8 mouse cellular contexts compared by ENCODE assay signal in the genomic region with DNA sequence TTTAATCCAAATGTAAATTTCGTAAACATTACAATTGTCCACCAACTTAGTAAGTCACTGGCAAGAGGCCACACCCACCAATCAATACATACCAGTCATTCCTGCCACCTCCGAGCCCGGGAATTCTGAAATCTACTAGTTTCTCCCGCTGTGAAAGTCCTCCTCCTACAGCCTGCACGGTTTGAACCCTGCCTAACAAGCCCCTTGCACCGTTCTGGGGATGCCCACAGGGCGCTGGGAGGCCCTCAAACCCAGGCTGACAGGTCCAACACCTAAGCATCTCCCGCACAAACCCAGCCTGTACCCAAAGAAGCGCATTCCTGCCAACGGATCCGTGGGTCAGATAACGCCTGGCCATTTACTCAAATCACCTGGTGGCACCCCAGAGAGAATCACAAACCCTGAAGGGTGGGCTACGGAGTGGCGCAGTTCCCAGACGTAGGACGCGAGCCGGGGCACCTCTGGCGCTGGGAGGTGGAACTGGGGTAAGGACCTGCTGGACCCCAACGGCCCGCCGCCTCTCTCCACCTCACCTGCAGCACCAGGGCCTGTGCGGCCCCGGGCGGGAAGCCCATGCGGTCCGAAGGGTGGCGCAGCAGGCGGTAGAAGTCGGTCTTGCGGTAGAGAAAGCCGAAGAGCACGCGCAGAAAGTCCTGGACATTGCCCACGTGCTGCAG. TPM values are rescaled to one million over a fixed set of nuclear protein-coding genes. Genes with fewer than 3 reads are reported as not detected.
DNase-seq lines count a peak whose midpoint lies in the region; ATAC-seq and TF ChIP-seq lines count a peak whose summit lies in the region.

A gene (plus strand): TSS at position 620 of the 677 bp plus-strand sequence.

- no peaks in the 10 kb centered on the region for H3K27me3 ChIP-seq in heart, embryonic 14.5 days (ENCODE audit: control insufficient read depth, insufficient read depth, low read length)
- no peaks in the 10 kb centered on the region for H3K27me3 ChIP-seq in G1E (ENCODE audit: insufficient read depth, low read length)
- no peaks in the 10 kb centered on the region for H3K27me3 ChIP-seq in embryonic facial prominence, embryonic 13.5 days
- H3K27me3 ChIP-seq in intestine, embryonic 14.5 days (replicated peaks; ENCODE audit: control insufficient read depth, insufficient read depth, low read length), result no peaks in the 10 kb centered on the region
- no peaks in the 10 kb centered on the region for H3K27me3 ChIP-seq in midbrain, embryonic 13.5 days

- no peak for DNase-seq in heart, adult 8-10 months (ENCODE audit: low spot score)
- no peak for DNase-seq in G1E (ENCODE audit: low spot score)
- no peak for DNase-seq in intestine, embryonic 14.5 days (ENCODE audit: low spot score)
- DNase-seq in T-cell, adult 2 months (ENCODE audit: low spot score), result no peak
- no peak for DNase-seq in gastrocnemius, adult 18-20 months (ENCODE audit: low spot score)

- no peaks in the 10 kb centered on the region for H3K36me3 ChIP-seq in heart, embryonic 14.5 days (ENCODE audit: control insufficient read depth, insufficient read depth, low read length)
- peaks cover 32% of the 10 kb centered on the region for H3K36me3 ChIP-seq in G1E (replicated peaks)
- H3K36me3 ChIP-seq in embryonic facial prominence, embryonic 13.5 days, result no peaks in the 10 kb centered on the region
- H3K36me3 ChIP-seq in intestine, embryonic 14.5 days (ENCODE audit: control insufficient read depth, insufficient read depth, low read length), result no peaks in the 10 kb centered on the region
- 0 out of 2 replicates have a peak, but pooled peaks cover 4% of the 10 kb centered on the region for H3K36me3 ChIP-seq in midbrain, embryonic 13.5 days

- H3K27ac ChIP-seq in heart, embryonic 14.5 days (replicated peaks in 1 of 2; ENCODE audit: control insufficient read depth in 1 of 2, insufficient read depth in 1 of 2, low read depth in 2 of 2, low read length in 2 of 2), result peak within 1 kb of the TSS; percentile 95 to 97
- peak within 1 kb of the TSS; percentile 95 for H3K27ac ChIP-seq in embryonic facial prominence, embryonic 13.5 days
- H3K27ac ChIP-seq in intestine, embryonic 14.5 days (ENCODE audit: low read depth), result peak within 1 kb of the TSS; percentile 96
- H3K27ac ChIP-seq in midbrain, embryonic 13.5 days, result peak within 1 kb of the TSS; percentile 94

- TF ChIP-seq CTCF in G1E (IDR thresholded peaks at IDR 0.05; ENCODE audit: low read depth, low read length), result no peak

- H3K4me1 ChIP-seq in heart, embryonic 14.5 days (ENCODE audit: control insufficient read depth in 2 of 2, insufficient read depth in 2 of 2, low read length in 2 of 2), result peaks cover 2 to 21% of the 10 kb centered on the region in 2 experiments
- H3K4me1 ChIP-seq in G1E (ENCODE audit: insufficient read depth, low read depth, low read length), result peaks cover 36% of the 10 kb centered on the region
- peaks cover 16% of the 10 kb centered on the region for H3K4me1 ChIP-seq in embryonic facial prominence, embryonic 13.5 days
- peaks cover 18% of the 10 kb centered on the region for H3K4me1 ChIP-seq in intestine, embryonic 14.5 days (replicated peaks; ENCODE audit: control insufficient read depth, insufficient read depth, low read length)
- peaks cover 28% of the 10 kb centered on the region for H3K4me1 ChIP-seq in midbrain, embryonic 13.5 days (replicated peaks)

- no peaks in the 10 kb centered on the region for H3K9me3 ChIP-seq in heart, embryonic 14.5 days (ENCODE audit: control insufficient read depth, low read length)
- no peaks in the 10 kb centered on the region for H3K9me3 ChIP-seq in G1E (replicated peaks)
- H3K9me3 ChIP-seq in embryonic facial prominence, embryonic 13.5 days, result no peaks in the 10 kb centered on the region
- H3K9me3 ChIP-seq in intestine, embryonic 14.5 days (ENCODE audit: control insufficient read depth, low read length), result no peaks in the 10 kb centered on the region
- no peaks in the 10 kb centered on the region for H3K9me3 ChIP-seq in midbrain, embryonic 13.5 days

- peak; percentile 63 for ATAC-seq in heart, embryonic 14.5 days (ENCODE audit: insufficient number of reproducible peaks, insufficient read depth, low FRiP score, low read depth)
- no peak for ATAC-seq in G1E (ENCODE audit: extremely low read depth, insufficient number of reproducible peaks, low FRiP score, poor library complexity, severe bottlenecking)
- peak; percentile 67; the same call in 1 of the 2 replicates for ATAC-seq in embryonic facial prominence, embryonic 13.5 days (ENCODE audit: insufficient number of reproducible peaks, insufficient read depth, low FRiP score, low TSS enrichment, low read depth)
- ATAC-seq in intestine, embryonic 14.5 days (replicated peaks; ENCODE audit: low FRiP score, low TSS enrichment, low read depth), result peak; percentile 59
- ATAC-seq in midbrain, embryonic 13.5 days, result peak; percentile 87

- peak within 1 kb of the TSS; percentile 76 for H3K4me2 ChIP-seq in heart, embryonic 14.5 days (ENCODE audit: low read length)
- peak within 1 kb of the TSS; percentile 71 for H3K4me2 ChIP-seq in embryonic facial prominence, embryonic 13.5 days
- peak within 1 kb of the TSS; percentile 73 for H3K4me2 ChIP-seq in intestine, embryonic 14.5 days (ENCODE audit: low read length)
- peak within 1 kb of the TSS; percentile 81 for H3K4me2 ChIP-seq in midbrain, embryonic 13.5 days (replicated peaks)

- H3K9ac ChIP-seq in heart, embryonic 14.5 days (ENCODE audit: low read length), result peak within 1 kb of the TSS; percentile 88
- H3K9ac ChIP-seq in embryonic facial prominence, embryonic 13.5 days, result peak within 1 kb of the TSS; percentile 91
- H3K9ac ChIP-seq in intestine, embryonic 14.5 days (ENCODE audit: low read length), result peak within 1 kb of the TSS; percentile 91
- peak within 1 kb of the TSS; percentile 95 for H3K9ac ChIP-seq in midbrain, embryonic 13.5 days (replicated peaks)

- peak within 1 kb of the TSS; percentile 83 to 86 for H3K4me3 ChIP-seq in heart, embryonic 14.5 days (ENCODE audit: control insufficient read depth in 1 of 2, insufficient read depth in 1 of 2, low read depth in 1 of 2, low read length in 2 of 2)
- peak within 1 kb of the TSS; percentile 99 for H3K4me3 ChIP-seq in G1E (ENCODE audit: low read depth, low read length)
- peak within 1 kb of the TSS; percentile 91 for H3K4me3 ChIP-seq in embryonic facial prominence, embryonic 13.5 days
- H3K4me3 ChIP-seq in intestine, embryonic 14.5 days (ENCODE audit: low read depth, low read length), result peak within 1 kb of the TSS; percentile 97
- H3K4me3 ChIP-seq in midbrain, embryonic 13.5 days (replicated peaks), result peak within 1 kb of the TSS; percentile 93

- WGBS in heart, embryonic 14.5 days, result under 1% methylated on average over 23 of the region's 35 CpGs
- 1% methylated on average over 35 of the region's 35 CpGs for WGBS in embryonic facial prominence, embryonic 13.5 days
- WGBS in intestine, embryonic 14.5 days, result under 1% methylated on average over 35 of the region's 35 CpGs
- WGBS in midbrain, embryonic 13.5 days, result 1% methylated on average over 35 of the region's 35 CpGs

RNA-seq across cellular contexts. Expression of the gene that starts here (rescaled TPM):
- polyA plus RNA-seq in heart, embryonic 14.5 days (2014; fragmentation: Nextera tagmentation; extraction: Ambion mirVana), result 0.42 and 0.80 TPM in 2 replicates
- total RNA-seq in heart, adult 8-10 months (2022), result not detected
- total RNA-seq in G1E (2014; fragmentation: Nextera tagmentation) (2.4 TPM in 1 of 2 replicates, not detected in the other), G1E (2017) (0.17 and 0.71 TPM in 2 replicates)
- not detected in 2 replicates for polyA plus RNA-seq in G1E (2012)
- polyA plus RNA-seq in embryonic facial prominence, embryonic 13.5 days (2015; fragmentation: Nextera tagmentation; extraction: Ambion mirVana), result 0.18 and 0.38 TPM in 2 replicates
- 0.50 and 0.54 TPM in 2 replicates for polyA plus RNA-seq in intestine, embryonic 14.5 days (2014; fragmentation: Nextera tagmentation; extraction: Ambion mirVana)
- polyA plus RNA-seq in midbrain, embryonic 13.5 days (2015; fragmentation: Nextera tagmentation; extraction: Ambion mirVana), result 0.59 and 1.0 TPM in 2 replicates
- total RNA-seq in gastrocnemius, adult 18-20 months (2021), result under 1 TPM in 1 of 2 experiments, not detected in 1; 0.14 TPM

Comparison
In these comparisons a context has a peak if more than half of its experiments do, and no peak if none do; other contexts are left out.
1. Peak in ATAC-seq, H3K4me3 ChIP-seq, H3K27ac ChIP-seq, H3K9ac ChIP-seq and H3K4me2 ChIP-seq in heart, embryonic 14.5 days; RNA of the gene not detected or under 1 TPM.
2. Peak in ATAC-seq, H3K4me3 ChIP-seq, H3K27ac ChIP-seq, H3K9ac ChIP-seq and H3K4me2 ChIP-seq in embryonic facial prominence, embryonic 13.5 days; RNA of the gene not detected or under 1 TPM.
3. Peak in ATAC-seq, H3K4me3 ChIP-seq, H3K27ac ChIP-seq, H3K9ac ChIP-seq and H3K4me2 ChIP-seq in intestine, embryonic 14.5 days; RNA of the gene not detected or under 1 TPM.